ENCODE assay signal across 24 mouse cellular contexts in genomic region chr4:81966054-81966623, GRCm38 (mm10).
"Had no signal": no experiment of that assay in that cellular context is flagged by ENCODE, and none has a peak within 500 bp of the region (broad histone marks: within the 10 kb centered on the region; RNA-seq: fewer than 3 reads in every experiment).

No protein-coding gene starts in this region.

- H3K27me3 ChIP-seq: heart, embryonic 12.5 days; hindbrain, embryonic 12.5 days; intestine, embryonic 15.5 days; limb, embryonic 13.5 days; limb, embryonic 15.5 days had no signal

- H3K9me3 ChIP-seq: heart, embryonic 10.5 days; heart, embryonic 12.5 days; hindbrain, embryonic 10.5 days; hindbrain, embryonic 12.5 days; intestine, embryonic 15.5 days; limb, embryonic 13.5 days; limb, embryonic 15.5 days had no signal

- DNase-seq: gastrocnemius, adult 2 months; gastrocnemius, postnatal 10 days; gastrocnemius, postnatal 25 days; heart, adult 18-20 months; heart, postnatal 10 days; heart, postnatal 4 days; kidney, adult 18-20 months; kidney, adult 8-10 months; kidney, postnatal 10 days; kidney, postnatal 25 days; layer of hippocampus, adult 9-11 months; layer of hippocampus, postnatal 36 days; left cerebral cortex, postnatal 4 days had no signal

- H3K9ac ChIP-seq: heart, embryonic 12.5 days; hindbrain, embryonic 12.5 days; hindbrain, embryonic 14.5 days; intestine, embryonic 15.5 days; limb, embryonic 13.5 days; limb, embryonic 15.5 days had no signal

- H3K36me3 ChIP-seq: heart, embryonic 10.5 days; heart, embryonic 12.5 days; hindbrain, embryonic 10.5 days; hindbrain, embryonic 12.5 days; intestine, embryonic 15.5 days; limb, embryonic 13.5 days; limb, embryonic 15.5 days had no signal

- ATAC-seq: hindbrain, embryonic 16.5 days; inflammation-experienced regulatory T-cells, adult 6 months; intestine, embryonic 15.5 days; intestine, postnatal 0 days had no signal

- H3K4me1 ChIP-seq: heart, embryonic 12.5 days; hindbrain, embryonic 10.5 days; hindbrain, embryonic 12.5 days had no signal

- H3K27ac ChIP-seq: gastrocnemius, adult 2 months; heart, embryonic 10.5 days; hindbrain, embryonic 10.5 days; hindbrain, embryonic 12.5 days; hindbrain, embryonic 14.5 days; intestine, embryonic 15.5 days; limb, embryonic 13.5 days; limb, embryonic 15.5 days had no signal

- H3K4me2 ChIP-seq: heart, embryonic 12.5 days; hindbrain, embryonic 12.5 days; hindbrain, embryonic 14.5 days; intestine, embryonic 15.5 days; limb, embryonic 13.5 days; limb, embryonic 15.5 days had no signal

- H3K4me3 ChIP-seq: gastrocnemius, adult 2 months; heart, embryonic 10.5 days; heart, embryonic 12.5 days; hindbrain, embryonic 10.5 days; hindbrain, embryonic 12.5 days; intestine, embryonic 15.5 days; limb, embryonic 13.5 days; limb, embryonic 15.5 days had no signal
